Mouse (Mus musculus): ENCODE results near the gene Irf4.

DNA sequence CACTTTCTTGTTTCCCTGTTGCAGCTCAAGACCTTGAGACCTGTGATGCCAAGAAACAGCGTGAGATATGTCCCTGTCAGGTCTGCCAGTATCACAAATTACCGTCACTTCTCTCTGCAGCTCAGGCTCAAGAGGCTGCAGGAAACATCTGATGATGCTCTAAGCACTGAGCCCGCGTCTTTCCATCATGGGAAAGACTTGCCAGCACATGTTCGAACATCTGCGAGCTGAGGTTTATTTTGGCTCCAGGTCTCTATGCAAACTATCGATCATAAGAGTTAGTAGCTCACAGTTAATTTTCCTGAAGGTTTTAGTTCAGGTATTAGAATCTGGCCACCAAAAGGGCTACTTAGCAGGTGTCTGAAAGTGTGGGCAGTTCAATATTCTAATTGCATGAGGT lies 34.0 kb upstream of the Irf4 start:
- TF ChIP-seq CTCF (IDR thresholded peaks at IDR 0.05; ENCODE audit: low read depth, low read length): no peak
- no peak for TF ChIP-seq POLR2A (IDR thresholded peaks at IDR 0.05; ENCODE audit: insufficient read depth, low read length)
- TF ChIP-seq EP300 (IDR thresholded peaks at IDR 0.05; ENCODE audit: insufficient read depth, low read depth, low read length): no peak

Data from ES-Bruce4 (cell line).